Mouse (Mus musculus) C3H10T1/2 (cell line): ENCODE data around the gene Ppp2r3a. TPM values are rescaled to one million over a fixed set of nuclear protein-coding genes. Genes with fewer than 3 reads are reported as not detected.

Source experiments
- polyA plus RNA-seq, 2 experiments: library from polyadenylated mRNA; unstranded; fragments of >200 nt; fragmentation: generic; extraction: Trizol; gene quantifications; one replicate each; pipeline ENCODE4 v1.2.1; 2012; ENCODE audit warnings: missing spikeins in 2 of 2

Gene Ppp2r3a
- 1 to 10 TPM in 1 of 2 experiments, under 1 TPM in 1; 0.33 to 2.1 TPM for polyA plus RNA-seq

GRCm38 (mm10) chr9:101251644-101252337, at the start of gene Ppp2r3a:
TSS of gene Ppp2r3a (minus strand) at chr9:101251795.

GRCm38 (mm10) chr9:101073987-101074331, 177.6 kb downstream of the Ppp2r3a start, which contains the start of gene Msl2:
TSS of gene Msl2 (plus strand) at chr9:101074101.

Other genes with a start within 250 kb of the Ppp2r3a start
- gene Pccb, start 216.9 kb downstream of the Ppp2r3a start, polyA plus RNA-seq: 10 to 100 TPM; 25.4 to 50.1 TPM
- gene Msl2, start 177.7 kb downstream of the Ppp2r3a start, polyA plus RNA-seq: 1 to 10 TPM in 1 of 2 experiments, under 1 TPM in 1; 0.43 to 4.6 TPM